Mouse (Mus musculus): Measurements from ENCODE around the gene Ugt3a1.

GRCm38 (mm10) chr15:9305978-9306692 is 29.4 kb downstream of the Ugt3a1 start:
- TF ChIP-seq CHD2 (IDR thresholded peaks at IDR 0.05; ENCODE audit: low read depth, low read length): no peak
- TF ChIP-seq ZC3H11A (IDR thresholded peaks at IDR 0.05; ENCODE audit: borderline replicate concordance, low read depth, low read length): no peak
- TF ChIP-seq ZNF384 (IDR thresholded peaks at IDR 0.05; ENCODE audit: low read depth, low read length): no peak

Measured in ES-E14 (cell line).